Mouse (Mus musculus) common myeloid progenitor, adult 5-6 weeks (primary cell): ENCODE results near the gene Adam15. TPM values are rescaled to one million over a fixed set of nuclear protein-coding genes. Genes with fewer than 3 reads are reported as not detected.

Experiments
- ATAC-seq: replicated peaks from 2 replicates; pipeline ENCODE4 v1.8.0; 2016; ENCODE audit warnings: low read depth, mild to moderate bottlenecking, moderate TSS enrichment, inconsistent platforms; ENCODE audit not compliant: poor library complexity, severe bottlenecking
- total RNA-seq: library from RNA; stranded (forward); fragments of 200-1000, 187-1606 nt; gene quantifications from 2 replicates; pipeline ENCODE4 v1.2.3, GENCODE M21; 2017

Gene Adam15
- total RNA-seq = 34.0 and 35.2 TPM in 2 replicates

- ATAC-seq = peak; percentile 74
Measured at GRCm38 (mm10) chr3:89349869-89350501, at the start of gene Adam15. TSS of gene Adam15 (minus strand) at chr3:89349996.

- ATAC-seq = no peak
Measured at GRCm38 (mm10) chr3:89396654-89397005, 46.8 kb upstream of the Adam15 start.

- 0 out of 2 replicates have a peak, but pooled peaks have one; percentile 20 for ATAC-seq
Measured at GRCm38 (mm10) chr3:89395806-89396653, 46.2 kb upstream of the Adam15 start.

GRCm38 (mm10) chr3:89395419-89395805, 45.6 kb upstream of the Adam15 start:
- no peak for ATAC-seq

- peak; percentile 12 for ATAC-seq
Measured at GRCm38 (mm10) chr3:89394894-89395256, 45.1 kb upstream of the Adam15 start.

GRCm38 (mm10) chr3:89394006-89394893, 44.5 kb upstream of the Adam15 start, which contains the start of gene Zbtb7b:
TSS of gene Zbtb7b (minus strand) at chr3:89394776.
- peak; percentile 62 for ATAC-seq

- ATAC-seq = peak; percentile 79
Measured at GRCm38 (mm10) chr3:89393605-89394004, 43.8 kb upstream of the Adam15 start.

- ATAC-seq = no peak
Measured at GRCm38 (mm10) chr3:89392871-89393311, 43.1 kb upstream of the Adam15 start.

GRCm38 (mm10) chr3:89391663-89392511, 42.1 kb upstream of the Adam15 start:
- no peak for ATAC-seq

- ATAC-seq = no peak
Measured at GRCm38 (mm10) chr3:89390699-89391662, 41.2 kb upstream of the Adam15 start.

- no peak for ATAC-seq
Measured at GRCm38 (mm10) chr3:89390111-89390515, 40.3 kb upstream of the Adam15 start.

GRCm38 (mm10) chr3:89388901-89389740, 39.3 kb upstream of the Adam15 start:
- ATAC-seq = no peak

GRCm38 (mm10) chr3:89388134-89388881, 38.5 kb upstream of the Adam15 start:
- peak; percentile 20; the same call in 1 of the 2 replicates for ATAC-seq

- ATAC-seq = peak; percentile 31
Measured at GRCm38 (mm10) chr3:89387632-89388031, 37.8 kb upstream of the Adam15 start.

GRCm38 (mm10) chr3:89386438-89387420, 36.9 kb upstream of the Adam15 start:
- ATAC-seq = no peak

- ATAC-seq = no peak; the same call in 1 of the 2 replicates
Measured at GRCm38 (mm10) chr3:89385451-89385850, 35.7 kb upstream of the Adam15 start.
